Mouse (Mus musculus) Patski (cell line): Measurements from ENCODE around the gene Tgfbr1. TPM values are rescaled to one million over a fixed set of nuclear protein-coding genes. Genes with fewer than 3 reads are reported as not detected.
A peak's percentile ranks its signal among the peaks of the same experiment; 100 is the strongest.
"Not testable (repeated sequence)": the region's sequence is repeated elsewhere in the genome, so short reads cannot be mapped to it uniquely, and the experiment has no call there.

Experiments used
- ATAC-seq: fragments of 100-300 bp; one replicate; pipeline ENCODE4 v1.8.0; 2021
- CTCF ChIA-PET: fragments of 350-600 bp; sonication (Branson Sonifier 250); formaldehyde crosslinking; loops from one replicate; lab custom pipeline; 2022; ENCODE audit warnings: inconsistent platforms; lab: Charles Lee
- POLR2A ChIA-PET: fragments of 350-600 bp; sonication (Branson Sonifier 250); formaldehyde crosslinking; loops from one replicate; lab custom pipeline; 2022; ENCODE audit warnings: antibody characterized with exemption, inconsistent platforms; lab: Charles Lee
- DNase-seq: peaks from one replicate; pipeline ENCODE4 v3.0.0-alpha.2; 2011; ENCODE audit warnings: low read depth, low spot score
- H3K27me3 ChIP-seq: fragments of 371-371 bp; one replicate; pipeline ENCODE4 v1.5.1; 2021
- CTCF ChIP-seq: fragments of 100-300 bp; IDR thresholded peaks from one replicate; pipeline ENCODE4 v1.5.1; 2021
- in situ Hi-C: fragments of 300-500 bp; cut with MboI; formaldehyde crosslinking; loops from 3 replicates; pipeline ENCODE4 v1.11.1; 2018; ENCODE audit warnings: low pct_unique_long_range_greater_than_20kb, mixed read lengths
- polyA plus RNA-seq: library from polyadenylated mRNA; unstranded; gene quantifications from one replicate; pipeline ENCODE4 v1.2.3, GENCODE M21; 2021

The Tgfbr1 gene
- polyA plus RNA-seq, 1 experiment from 2014 or later: 12.9 TPM

- TF ChIP-seq CTCF: no peak
- CTCF ChIA-PET: no interaction called here
- ATAC-seq: no peak
- no peaks in the 10 kb centered on the region for H3K27me3 ChIP-seq
- POLR2A ChIA-PET: interaction anchor here (0.6 kb wide), 1 partner anchor 20 kb away, joined by 4 read pairs; no protein-coding TSS in a partner anchor
- no peak for DNase-seq
- in situ Hi-C loops: no loop called here
Measured at GRCm38 (mm10) chr4:47378716-47379115, 25.7 kb downstream of the Tgfbr1 start.

GRCm38 (mm10) chr4:47382426-47382825, 29.4 kb downstream of the Tgfbr1 start:
- no peaks in the 10 kb centered on the region for H3K27me3 ChIP-seq
- CTCF ChIA-PET: interaction anchor here (1.1 to 1.6 kb wide), 2 partner anchors 17 to 134 kb away, joined by 3 read pairs; no protein-coding TSS in a partner anchor
- ATAC-seq: no peak
- no peak for DNase-seq
- no peak for TF ChIP-seq CTCF
- POLR2A ChIA-PET: no interaction called here
- in situ Hi-C loops: no loop called here

- POLR2A ChIA-PET, ATAC-seq, H3K27me3 ChIP-seq, DNase-seq, in situ Hi-C loops: not testable (repeated sequence)
- CTCF ChIA-PET: interaction anchor here (1.5 kb wide), 1 partner anchor 18 kb away, joined by 3 read pairs; no protein-coding TSS in a partner anchor
Measured at GRCm38 (mm10) chr4:47391926-47392325, 38.9 kb downstream of the Tgfbr1 start.

GRCm38 (mm10) chr4:47396251-47396650, 43.2 kb downstream of the Tgfbr1 start:
- no peaks in the 10 kb centered on the region for H3K27me3 ChIP-seq
- POLR2A ChIA-PET: no interaction called here
- CTCF ChIA-PET: no interaction called here
- no peak for TF ChIP-seq CTCF
- no peak for ATAC-seq
- in situ Hi-C loops: no loop called here
- DNase-seq: no peak

GRCm38 (mm10) chr4:47397951-47398687, 45.1 kb downstream of the Tgfbr1 start:
- CTCF ChIA-PET: no interaction called here
- ATAC-seq: no peak
- H3K27me3 ChIP-seq: no peaks in the 10 kb centered on the region
- POLR2A ChIA-PET: no interaction called here
- no peak for DNase-seq
- no peak for TF ChIP-seq CTCF
- in situ Hi-C loops: no loop called here

- peak; percentile 54 for ATAC-seq
- TF ChIP-seq CTCF: peak; percentile 85
- CTCF ChIA-PET: interaction anchor here (0.8 to 1.9 kb wide), 8 partner anchors 11 to 302 kb away, joined by 3 to 4 read pairs (median 4); no protein-coding TSS in a partner anchor
- POLR2A ChIA-PET: no interaction called here
- H3K27me3 ChIP-seq: no peaks in the 10 kb centered on the region
- DNase-seq: no peak
- in situ Hi-C loops: loop anchor here (5.0 to 25.0 kb wide), 3 partner anchors 148 to 713 kb away; no protein-coding TSS in a partner anchor
Measured at GRCm38 (mm10) chr4:47399824-47400223, 46.8 kb downstream of the Tgfbr1 start.

- DNase-seq: no peak
- ChIA-PET CTCF (interaction anchor here (1.1 to 1.9 kb wide), 3 partner anchors 26 to 302 kb away, joined by 3 to 4 read pairs (median 4); no protein-coding TSS in a partner anchor), POLR2A (no interaction called here)
- in situ Hi-C loops: loop anchor here (5.0 to 25.0 kb wide), 3 partner anchors 148 to 713 kb away; no protein-coding TSS in a partner anchor
- no peaks in the 10 kb centered on the region for H3K27me3 ChIP-seq
- TF ChIP-seq CTCF: no peak
- no peak for ATAC-seq
Measured at GRCm38 (mm10) chr4:47400314-47400713, 47.3 kb downstream of the Tgfbr1 start.

GRCm38 (mm10) chr4:47402200-47402599, 49.2 kb downstream of the Tgfbr1 start:
- TF ChIP-seq CTCF: no peak
- ATAC-seq (no peak), DNase-seq (no peak)
- H3K27me3 ChIP-seq: no peaks in the 10 kb centered on the region
- ChIA-PET CTCF (interaction anchor here (2.1 kb wide), 1 partner anchor 17 kb away, joined by 6 read pairs; no protein-coding TSS in a partner anchor), POLR2A (no interaction called here)
- in situ Hi-C loops: loop anchor here (5.0 to 25.0 kb wide), 3 partner anchors 150 to 715 kb away; no protein-coding TSS in a partner anchor

GRCm38 (mm10) chr4:47404536-47404935, 51.5 kb downstream of the Tgfbr1 start:
- POLR2A ChIA-PET: no interaction called here
- in situ Hi-C loops: loop anchor here (5.0 to 25.0 kb wide), 3 partner anchors 152 to 717 kb away; no protein-coding TSS in a partner anchor
- no peaks in the 10 kb centered on the region for H3K27me3 ChIP-seq
- DNase-seq (no peak), ATAC-seq (no peak)
- TF ChIP-seq CTCF: no peak
- CTCF ChIA-PET: no interaction called here

GRCm38 (mm10) chr4:47407161-47407560, 54.1 kb downstream of the Tgfbr1 start:
- ChIA-PET CTCF (interaction anchor here (1.0 kb wide), 1 partner anchor 12 kb away, joined by 3 read pairs; no protein-coding TSS in a partner anchor), POLR2A (no interaction called here)
- in situ Hi-C loops: loop anchor here (25.0 kb wide), 1 partner anchor 720 kb away; no protein-coding TSS in a partner anchor
- no peak for TF ChIP-seq CTCF
- ATAC-seq (peak; percentile 26), DNase-seq (peak; percentile 4)
- no peaks in the 10 kb centered on the region for H3K27me3 ChIP-seq
